In genomic region chr4:106493639-106494038, GRCm38 (mm10) we compare ENCODE assay signal across 10 mouse cellular contexts. TPM values are rescaled to one million over a fixed set of nuclear protein-coding genes. Genes with fewer than 3 reads are reported as not detected.
DNase-seq lines count a peak whose midpoint lies in the region; ATAC-seq and TF ChIP-seq lines count a peak whose summit lies in the region.
"Had no signal": no experiment of that assay in that cellular context is flagged by ENCODE, and none has a peak within 500 bp of the region (broad histone marks: within the 10 kb centered on the region; RNA-seq: fewer than 3 reads in every experiment).

No protein-coding gene starts in this region.

- H3K4me2 ChIP-seq in midbrain, postnatal 0 days (ENCODE audit: low read depth, low read length, poor library complexity, severe bottlenecking) = no peak overlapping the region
- H3K4me2 ChIP-seq: neural tube, embryonic 13.5 days had no signal

- no peaks in the 10 kb centered on the region for H3K27me3 ChIP-seq in midbrain, postnatal 0 days (ENCODE audit: insufficient read depth, low read length)
- H3K27me3 ChIP-seq in midbrain, embryonic 10.5 days (ENCODE audit: low read depth, poor library complexity, severe bottlenecking) = no peaks in the 10 kb centered on the region
- no peaks in the 10 kb centered on the region for H3K27me3 ChIP-seq in liver, adult 2 months (ENCODE audit: control insufficient read depth, insufficient read depth, low read length)
- peaks cover 48% of the 10 kb centered on the region for H3K27me3 ChIP-seq in heart, embryonic 10.5 days (ENCODE audit: insufficient read depth, poor library complexity, severe bottlenecking)
- H3K27me3 ChIP-seq: neural tube, embryonic 13.5 days had no signal

- no peaks in the 10 kb centered on the region for H3K4me1 ChIP-seq in midbrain, postnatal 0 days (ENCODE audit: insufficient read depth, low read length)
- peaks cover 26% of the 10 kb centered on the region for H3K4me1 ChIP-seq in midbrain, embryonic 10.5 days
- no peaks in the 10 kb centered on the region for H3K4me1 ChIP-seq in liver, adult 2 months (ENCODE audit: control insufficient read depth, insufficient read depth, low read length)
- peaks cover 21% of the 10 kb centered on the region for H3K4me1 ChIP-seq in heart, embryonic 10.5 days

- no peaks in the 10 kb centered on the region for H3K79me2 ChIP-seq in liver, adult 2 months (ENCODE audit: control insufficient read depth, insufficient read depth, low read length)

- no peaks in the 10 kb centered on the region for H3K9me3 ChIP-seq in midbrain, postnatal 0 days (ENCODE audit: low read length)
- H3K9me3 ChIP-seq in midbrain, embryonic 10.5 days (replicated peaks) = no peaks in the 10 kb centered on the region
- H3K9me3 ChIP-seq in heart, embryonic 10.5 days = no peaks in the 10 kb centered on the region
- H3K9me3 ChIP-seq: neural tube, embryonic 13.5 days had no signal

- no peak overlapping the region for H3K4me3 ChIP-seq in midbrain, postnatal 0 days (ENCODE audit: low read depth, low read length)
- H3K4me3 ChIP-seq in midbrain, embryonic 10.5 days = no peak overlapping the region
- H3K4me3 ChIP-seq in liver, adult 2 months (ENCODE audit: insufficient read depth, low read depth, low read length) = no peak overlapping the region
- no peak overlapping the region for H3K4me3 ChIP-seq in heart, embryonic 10.5 days
- H3K4me3 ChIP-seq: left cerebral cortex, adult 2 months; neural tube, embryonic 13.5 days had no signal

- H3K9ac ChIP-seq in midbrain, postnatal 0 days (replicated peaks; ENCODE audit: low read length, poor library complexity, severe bottlenecking) = no peak overlapping the region
- no peak overlapping the region for H3K9ac ChIP-seq in liver, adult 2 months (ENCODE audit: low read depth, low read length)
- H3K9ac ChIP-seq: neural tube, embryonic 13.5 days had no signal

- no peak for ATAC-seq in midbrain, postnatal 0 days (ENCODE audit: low FRiP score)

- TF ChIP-seq POLR2A in liver, adult 2 months (IDR thresholded peaks at IDR 0.05; ENCODE audit: extremely low read depth, insufficient read depth, low read length) = no peak

- no peak overlapping the region for H3K27ac ChIP-seq in midbrain, postnatal 0 days (ENCODE audit: low read depth, low read length)
- H3K27ac ChIP-seq in midbrain, embryonic 10.5 days (replicated peaks) = no peak overlapping the region
- no peak overlapping the region for H3K27ac ChIP-seq in liver, adult 2 months (replicated peaks; ENCODE audit: insufficient read depth, low read depth, low read length)
- no peak overlapping the region for H3K27ac ChIP-seq in heart, embryonic 10.5 days
- H3K27ac ChIP-seq: left cerebral cortex, adult 2 months; neural tube, embryonic 13.5 days had no signal

- TF ChIP-seq CTCF in midbrain, postnatal 0 days (IDR thresholded peaks at IDR 0.05) = peak; percentile 38
- peak; percentile 64 for TF ChIP-seq CTCF in liver, adult 2 months (IDR thresholded peaks at IDR 0.05; ENCODE audit: low read depth, low read length)

- no peaks in the 10 kb centered on the region for H3K36me3 ChIP-seq in midbrain, postnatal 0 days (ENCODE audit: insufficient read depth, low read length)
- no peaks in the 10 kb centered on the region for H3K36me3 ChIP-seq in midbrain, embryonic 10.5 days
- H3K36me3 ChIP-seq in liver, adult 2 months (ENCODE audit: control insufficient read depth, insufficient read depth, low read length) = no peaks in the 10 kb centered on the region
- no peaks in the 10 kb centered on the region for H3K36me3 ChIP-seq in heart, embryonic 10.5 days
- H3K36me3 ChIP-seq: neural tube, embryonic 13.5 days had no signal

- peak; percentile 52 for DNase-seq in embryo, embryonic 10 days (ENCODE audit: low spot score)
- DNase-seq in embryo, embryonic 9.5 days (ENCODE audit: extremely low spot score) = no peak
- no peak for DNase-seq in midbrain, postnatal 0 days (ENCODE audit: low spot score)
- no peak for DNase-seq in midbrain, embryonic 10.5 days (ENCODE audit: low spot score)
- DNase-seq in liver, adult 2 months (ENCODE audit: extremely low read depth, low read depth, low spot score) = peak; percentile 17
- peak; percentile 27 to 37 for DNase-seq in thymus, postnatal 36 days
- no peak for DNase-seq in right cerebral cortex, postnatal 25 days
- no peak for DNase-seq in heart, embryonic 10.5 days (ENCODE audit: low spot score)

- 76% methylated on average over 2 of the region's 2 CpGs for WGBS in midbrain, postnatal 0 days
- 75% methylated on average over 2 of the region's 2 CpGs for WGBS in midbrain, embryonic 10.5 days
- WGBS in liver, adult 2 months = 47% methylated on average over 2 of the region's 2 CpGs
- WGBS in heart, embryonic 10.5 days = 68% methylated on average over 2 of the region's 2 CpGs

RNA-seq across cellular contexts. Expression of gene Bsnd, which starts 1.6 kb away (rescaled TPM):
- 0.09 TPM in 1 of 2 replicates, not detected in the other for total RNA-seq in midbrain, postnatal 0 days (2014; rRNA removed)
- polyA plus RNA-seq in midbrain, postnatal 0 days (2015; fragmentation: Nextera tagmentation; extraction: Ambion mirVana) = not detected in 2 replicates
- not detected in 2 replicates for polyA plus RNA-seq in midbrain, embryonic 10.5 days (2016; fragmentation: Nextera tagmentation; extraction: Ambion mirVana)
- not detected in 2 replicates for total RNA-seq in liver, adult 2 months (2014; rRNA removed)
- not detected in 2 replicates for polyA plus RNA-seq in liver, adult 2 months (2012; rRNA removed)
- polyA plus RNA-seq in heart, embryonic 10.5 days (2016; fragmentation: Nextera tagmentation; extraction: Ambion mirVana) = 0.05 TPM in 1 of 2 replicates, not detected in the other
- total RNA-seq: left cerebral cortex, adult 2 months had no signal
- polyA plus RNA-seq: neural tube, embryonic 13.5 days had no signal

RNA-seq across cellular contexts. Expression of gene Pcsk9, which starts 29.5 kb away (rescaled TPM):
- 5.3 and 10.1 TPM in 2 replicates for total RNA-seq in midbrain, postnatal 0 days (2014; rRNA removed)
- 3.1 and 3.3 TPM in 2 replicates for polyA plus RNA-seq in midbrain, postnatal 0 days (2015; fragmentation: Nextera tagmentation; extraction: Ambion mirVana)
- 4.7 and 5.4 TPM in 2 replicates for polyA plus RNA-seq in midbrain, embryonic 10.5 days (2016; fragmentation: Nextera tagmentation; extraction: Ambion mirVana)
- 35.9 and 55.0 TPM in 2 replicates for total RNA-seq in liver, adult 2 months (2014; rRNA removed)
- 60.8 and 88.2 TPM in 2 replicates for polyA plus RNA-seq in liver, adult 2 months (2012; rRNA removed)
- 1.4 and 12.6 TPM in 2 replicates for polyA plus RNA-seq in heart, embryonic 10.5 days (2016; fragmentation: Nextera tagmentation; extraction: Ambion mirVana)

Comparison
In these comparisons a context has a peak if more than half of its experiments do, and no peak if none do; other contexts are left out.
1. DNase-seq: peak in embryo, embryonic 10 days (single experiment), liver, adult 2 months (single experiment) and thymus, postnatal 36 days (2 of 2); none in embryo, embryonic 9.5 days (single experiment), midbrain, postnatal 0 days (single experiment), midbrain, embryonic 10.5 days (single experiment), right cerebral cortex, postnatal 25 days (single experiment) and heart, embryonic 10.5 days (single experiment).